Mouse (Mus musculus) urinary bladder, postnatal 14 days (tissue): ENCODE data around the gene Trib3.
"Not testable (repeated sequence)": the region's sequence is repeated elsewhere in the genome, so short reads cannot be mapped to it uniquely, and the experiment has no call there.

ENCODE experiments used
- DNase-seq: peaks from one replicate; pipeline ENCODE4 v3.0.0; 2021; ENCODE audit warnings: low spot score

Trib3 gene

DNA sequence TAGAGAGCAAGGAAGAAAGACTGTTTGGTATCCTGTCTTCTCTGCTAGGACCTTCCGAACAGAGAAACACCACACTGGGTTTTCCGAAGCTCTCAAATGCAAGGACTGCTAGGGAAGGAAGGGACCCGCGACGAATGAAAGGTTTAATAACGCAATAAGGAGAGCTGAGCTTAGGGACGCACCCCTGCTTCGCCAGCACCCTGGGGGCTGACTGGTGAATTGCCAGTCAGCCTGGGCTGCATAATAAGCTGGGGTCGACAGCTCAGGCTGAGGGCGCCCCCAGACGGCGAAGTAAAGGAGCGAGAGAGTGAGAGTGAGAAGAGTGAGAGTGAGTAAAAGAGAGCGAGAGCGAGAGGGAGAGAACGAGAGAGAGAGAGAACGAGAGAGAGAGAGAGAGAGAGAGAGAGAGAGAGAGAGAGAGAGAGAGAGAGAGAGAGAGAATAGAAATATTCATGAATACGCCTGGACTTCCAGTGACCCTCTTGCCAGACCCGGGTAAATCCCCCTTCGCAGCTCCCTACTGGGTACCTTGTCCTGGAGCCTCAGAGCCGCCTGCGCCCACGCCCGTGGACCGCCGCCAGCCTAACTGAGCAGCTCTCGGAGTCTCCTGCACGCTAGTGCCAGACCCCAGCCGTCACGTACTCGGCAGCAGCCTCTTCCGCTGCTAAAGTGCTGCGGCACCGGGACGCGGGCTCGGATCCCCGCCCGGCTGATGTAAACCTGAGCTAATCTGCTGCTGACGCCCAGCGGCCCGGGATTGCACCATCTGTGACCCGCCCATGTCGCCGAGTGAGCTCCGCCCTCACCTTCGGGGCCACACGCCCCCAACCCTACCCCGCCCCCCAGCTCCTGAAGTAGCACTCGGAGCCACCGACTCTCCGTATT lies at the start of gene Trib3:
Gene Trib3, minus strand, starts transcription at position 704 of the 885 bp plus-strand sequence.
- peak; percentile 78 for DNase-seq

DNA sequence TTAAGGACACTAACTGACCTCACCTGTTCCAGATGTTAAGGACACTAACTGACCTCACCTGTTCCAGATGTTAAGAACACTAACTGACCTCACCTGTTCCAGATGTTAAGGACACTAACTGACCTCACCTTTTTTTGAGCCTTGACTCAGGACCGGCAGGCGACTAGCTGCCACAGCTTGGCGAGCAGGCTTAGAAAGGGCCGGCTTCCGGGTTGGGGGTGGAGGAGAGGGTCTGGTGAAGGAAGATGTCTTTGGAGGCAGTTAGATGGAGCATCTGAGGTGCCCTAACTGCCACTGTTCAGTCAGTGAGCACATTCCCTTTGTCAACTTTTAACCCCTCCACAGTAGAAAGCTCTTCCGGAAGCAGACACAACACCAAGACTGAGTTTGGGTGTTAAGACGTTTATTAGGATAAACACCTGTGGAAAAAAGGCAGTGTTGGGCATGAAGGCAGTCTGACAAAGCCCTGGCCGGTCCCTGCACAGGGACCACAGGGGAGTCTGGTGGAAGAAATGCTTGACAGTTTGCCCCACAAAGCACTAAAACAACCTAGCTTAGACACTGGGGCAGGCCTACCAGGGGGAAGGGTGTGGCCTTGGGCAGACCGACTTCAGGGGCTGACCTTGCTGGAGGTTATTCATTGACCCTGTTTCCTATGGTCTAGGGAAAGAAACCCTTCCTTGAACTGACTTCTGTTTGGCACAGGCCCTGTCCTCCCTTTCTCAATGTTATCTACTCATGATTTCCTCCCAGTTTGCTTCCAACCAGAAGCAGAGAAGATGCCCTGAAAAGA lies 49.6 kb upstream of the Trib3 start:
- no peak for DNase-seq

DNA sequence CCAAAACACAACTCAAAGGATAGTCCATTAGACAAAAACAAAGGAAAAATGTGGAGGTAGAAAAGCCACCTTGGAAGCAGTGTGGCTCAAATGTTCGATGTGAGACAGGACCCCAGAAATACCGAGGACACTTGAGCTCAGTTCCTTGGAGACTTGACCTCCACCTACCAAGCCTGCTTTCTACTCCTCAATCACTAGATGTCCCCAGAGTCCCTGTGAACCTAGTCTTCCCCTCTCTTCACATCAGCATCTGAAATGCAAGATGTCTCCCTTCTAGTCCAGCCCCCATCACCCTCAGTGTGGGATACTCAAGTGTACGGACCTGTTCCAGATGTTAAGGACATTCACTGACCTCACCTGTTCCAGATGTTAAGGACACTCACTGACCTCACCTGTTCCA lies 49.0 kb upstream of the Trib3 start:
- peak; percentile 39 for DNase-seq

DNA sequence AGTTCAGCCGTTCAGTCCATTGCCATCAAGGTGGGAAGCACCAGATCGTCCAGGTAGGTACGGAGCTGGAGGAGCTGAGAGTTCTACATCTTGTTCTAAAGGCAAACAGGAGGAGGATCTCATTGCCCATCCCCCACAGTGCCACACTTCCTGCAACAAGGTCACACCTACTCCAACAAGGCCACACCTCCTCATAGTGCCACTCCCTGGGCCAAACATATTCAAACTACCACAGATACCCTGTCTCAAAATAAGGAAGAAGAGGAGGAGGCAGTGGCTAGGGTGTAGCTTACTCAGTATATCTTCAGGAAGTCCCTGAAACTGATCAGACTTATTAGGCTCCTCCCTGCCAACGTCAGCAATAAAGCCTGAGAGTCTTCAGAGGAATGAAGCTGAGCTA lies 40.4 kb upstream of the Trib3 start:
- DNase-seq, result no peak

DNA sequence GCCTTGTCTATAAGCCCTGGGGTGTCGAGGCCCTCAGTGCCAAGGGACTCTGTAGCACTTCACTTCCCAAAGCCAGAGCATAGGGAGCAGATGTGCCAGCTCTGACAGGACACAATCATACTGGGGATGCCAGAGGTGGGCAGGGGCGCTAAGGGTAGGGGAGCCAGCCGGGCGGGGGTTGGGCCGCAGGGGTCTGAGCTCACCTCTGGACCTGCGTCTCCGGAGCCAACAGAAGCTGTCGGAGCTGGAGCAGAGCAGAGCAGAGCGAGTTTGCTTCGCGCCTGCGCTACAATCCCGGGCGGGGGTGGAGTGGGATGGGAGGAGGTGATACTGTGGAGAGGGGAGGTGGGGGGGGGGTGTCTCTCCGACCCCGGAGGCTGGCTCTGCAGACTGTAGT lies 32.5 kb upstream of the Trib3 start, which contains the start of gene Nrsn2:
Gene Nrsn2, minus strand, starts transcription at position 294 of the 397 bp plus-strand sequence.
- no peak for DNase-seq

DNA sequence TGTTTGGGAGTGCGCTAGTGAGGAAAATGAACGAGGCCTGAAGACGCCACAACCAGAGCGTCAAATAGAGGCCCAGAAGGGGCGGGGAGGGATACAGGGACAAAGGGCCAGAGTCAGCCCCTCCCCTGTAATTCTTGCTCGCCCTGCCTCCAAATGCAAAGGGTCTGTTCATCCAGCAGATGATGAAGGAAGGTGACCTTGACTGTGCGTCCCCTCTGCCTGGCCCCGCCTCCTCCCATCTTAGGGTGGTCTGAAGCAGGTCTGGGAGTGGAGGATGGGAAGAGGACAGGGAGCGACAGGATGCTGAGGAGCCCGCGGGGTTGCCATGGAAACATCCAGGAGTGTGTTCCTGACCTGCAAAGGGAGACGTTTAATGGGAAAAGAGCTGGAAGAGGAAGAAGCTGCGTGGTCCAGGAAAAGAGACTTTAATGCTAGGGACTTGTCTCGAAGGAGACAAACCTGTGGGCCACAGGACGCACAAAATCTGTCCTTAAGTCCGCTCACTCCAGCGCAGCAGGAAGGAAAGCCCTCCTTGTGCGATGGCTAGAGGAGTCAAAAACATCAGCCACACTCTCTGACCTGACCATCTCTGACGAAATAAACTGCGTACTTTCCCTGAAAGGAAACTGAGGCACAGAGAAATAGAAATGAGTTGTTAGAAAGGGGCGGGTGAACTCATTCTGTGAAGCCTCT lies 32.0 kb upstream of the Trib3 start:
- DNase-seq, result no peak

DNA sequence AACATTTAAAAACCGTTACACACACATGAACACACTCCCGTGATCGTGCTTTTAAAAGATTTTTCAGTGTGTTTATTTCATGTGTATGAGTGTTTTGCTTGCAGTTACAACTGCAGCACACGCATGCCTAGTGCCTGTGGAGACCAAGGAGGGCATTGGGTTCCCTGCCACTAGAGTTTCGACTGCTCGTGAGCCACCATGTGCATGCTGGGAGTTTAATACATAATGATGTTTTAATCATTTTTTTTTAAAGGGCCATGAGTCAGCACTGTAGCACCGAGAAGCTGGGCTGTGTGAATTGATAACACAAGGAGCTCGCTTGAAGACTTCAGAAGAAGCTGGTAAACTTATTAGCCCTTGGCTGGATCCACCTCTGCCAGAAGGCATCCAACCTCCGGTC lies 29.7 kb upstream of the Trib3 start:
- DNase-seq, result no peak

DNA sequence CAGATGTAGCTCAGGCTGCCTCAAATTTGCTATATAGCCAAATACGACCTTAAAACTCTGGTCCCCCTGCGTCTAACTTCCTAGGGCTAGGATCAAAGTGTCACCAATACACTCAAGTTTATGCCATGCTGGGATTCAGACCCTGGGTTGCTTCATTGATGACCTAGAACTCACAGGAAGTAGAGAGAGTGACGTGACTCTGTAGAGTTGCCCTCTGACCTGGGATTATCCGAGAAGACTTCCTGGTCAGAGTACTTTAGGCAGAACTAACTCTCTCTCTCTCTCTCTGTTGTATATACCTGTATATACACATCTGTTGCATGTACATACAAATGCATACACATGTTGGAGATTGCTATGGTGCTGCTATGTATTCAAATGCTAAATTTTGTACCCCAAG lies 28.8 kb upstream of the Trib3 start:
- DNase-seq, result no peak

DNA sequence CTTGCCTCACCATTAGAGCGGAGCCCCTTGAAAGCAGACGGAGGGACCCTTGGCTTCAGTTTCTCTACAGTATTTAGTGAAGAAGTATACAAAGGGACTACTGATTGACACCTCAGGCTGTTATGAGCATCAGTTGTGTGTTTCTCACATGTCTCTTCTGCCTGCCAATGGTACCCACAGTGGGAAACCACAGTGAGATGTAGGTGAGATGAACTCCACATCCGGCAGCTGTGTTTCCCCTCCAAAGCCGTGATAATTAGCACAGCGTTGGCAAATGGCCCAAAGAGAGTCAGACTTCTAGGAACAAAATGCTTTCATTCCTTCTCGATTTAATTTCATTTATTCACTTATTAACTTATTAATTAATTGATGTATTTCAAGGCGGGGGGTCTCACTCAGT lies 28.3 kb upstream of the Trib3 start:
- DNase-seq, result no peak

DNA sequence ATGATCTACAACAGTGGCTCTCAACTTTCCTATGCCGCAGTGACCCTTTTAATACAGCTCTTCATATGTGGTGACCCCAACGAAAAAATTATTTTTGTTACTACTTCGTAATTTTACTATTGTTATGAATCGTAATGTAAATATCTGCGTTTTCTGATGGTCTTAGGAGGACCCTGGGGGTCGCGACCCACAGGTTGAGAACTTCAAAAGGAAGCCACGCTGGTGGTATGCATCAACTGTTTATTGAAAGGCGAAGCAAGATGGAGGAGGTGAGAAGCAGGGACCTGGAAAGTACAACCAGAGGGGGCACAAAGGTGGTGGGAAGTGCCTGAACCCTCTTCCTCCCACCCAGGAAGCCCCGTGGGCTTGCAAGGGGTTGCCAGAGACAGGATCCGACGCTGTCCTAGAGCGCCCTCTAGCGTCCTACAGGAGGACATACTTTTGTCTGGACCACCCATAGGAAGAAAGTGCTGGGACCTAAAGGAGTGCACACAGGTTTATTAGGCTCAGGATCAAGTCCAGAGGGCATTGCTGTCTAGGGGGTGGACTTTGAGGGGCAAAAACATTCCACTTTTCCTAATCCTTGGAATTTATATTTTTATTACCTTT lies 24.8 kb upstream of the Trib3 start:
- DNase-seq, result peak; percentile 35

DNA sequence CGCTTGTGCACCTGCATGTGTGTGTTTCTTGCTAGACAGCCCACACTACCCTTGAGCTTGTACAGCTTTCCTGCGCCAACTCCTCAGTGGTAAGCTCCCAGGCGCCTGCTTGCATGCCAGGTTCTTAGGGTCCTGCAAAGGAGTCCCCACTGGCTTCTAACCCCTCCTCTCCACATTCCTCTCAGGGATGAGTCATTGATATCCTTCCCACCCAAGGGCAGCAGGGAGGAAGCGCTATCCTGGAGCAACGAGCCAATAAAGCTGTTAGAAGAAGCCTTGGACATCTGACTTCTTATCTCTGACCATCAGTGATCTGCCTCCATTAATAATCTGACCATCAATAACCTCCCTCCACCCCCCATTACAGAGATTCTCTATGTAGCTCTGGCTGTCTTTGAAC lies 24.1 kb upstream of the Trib3 start:
- no peak for DNase-seq

DNA sequence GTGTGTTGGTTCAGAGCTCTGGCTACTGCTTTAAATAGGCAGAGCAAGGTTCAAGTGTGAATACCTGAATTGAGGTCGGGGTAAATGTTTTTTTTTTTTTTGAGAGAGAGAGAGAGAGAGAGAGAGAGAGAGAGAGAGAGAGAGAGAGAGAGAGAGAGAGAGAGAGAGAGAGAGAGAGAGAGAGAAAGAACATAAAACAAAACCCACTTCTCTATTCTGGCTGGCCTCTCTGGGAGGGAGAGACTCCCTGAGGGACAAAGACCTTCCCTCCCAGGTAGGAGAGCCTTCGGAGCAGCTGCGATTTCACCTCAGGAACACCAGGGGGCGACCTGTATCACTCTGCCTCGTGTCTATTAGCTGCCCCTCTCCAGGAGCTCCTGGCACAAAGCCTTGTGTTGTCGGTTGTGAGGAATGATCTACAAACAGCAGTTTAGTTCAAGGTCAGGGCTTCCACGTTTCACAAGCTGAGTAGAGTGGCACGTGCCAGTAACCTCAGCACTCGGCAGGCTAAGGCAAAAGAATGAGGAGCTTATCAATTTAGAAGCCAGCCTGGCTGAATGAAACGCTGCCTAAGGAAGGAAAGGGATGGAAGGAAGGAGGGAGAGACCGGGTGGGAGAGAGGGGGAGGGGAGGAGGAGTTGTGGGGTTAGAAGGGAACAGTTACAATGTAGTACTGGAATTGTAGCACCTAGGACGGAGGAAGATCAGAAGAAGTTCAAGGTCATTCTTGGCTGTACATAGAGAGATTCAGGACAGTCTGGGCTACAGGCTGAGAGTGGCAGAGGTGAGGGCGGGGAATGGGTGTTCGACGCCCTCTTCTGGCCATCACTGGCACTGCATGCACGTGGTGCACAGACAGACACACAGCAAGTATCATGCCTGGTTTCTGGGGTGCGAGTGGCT lies 19.7 kb upstream of the Trib3 start:
- peak; percentile 73 for DNase-seq

DNA sequence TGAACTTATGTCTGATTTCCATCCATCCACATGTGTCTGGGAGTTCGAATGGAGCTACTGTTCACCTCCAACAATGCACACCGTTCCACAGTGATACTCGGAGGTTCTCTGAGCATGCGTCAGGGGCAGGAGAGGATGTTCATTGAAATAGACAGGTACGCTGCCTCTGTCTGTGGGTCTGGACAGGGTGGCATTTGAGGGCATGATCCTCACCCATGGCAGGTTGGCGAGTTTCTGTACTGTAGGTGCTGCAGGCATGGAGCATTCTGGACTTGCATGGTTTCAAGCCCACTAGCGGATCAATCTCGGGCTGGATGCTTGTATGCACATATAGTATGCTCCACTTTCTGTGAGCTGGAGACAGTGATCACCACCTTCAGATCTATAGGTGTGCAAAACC lies 17.4 kb upstream of the Trib3 start:
- no peak for DNase-seq

DNA sequence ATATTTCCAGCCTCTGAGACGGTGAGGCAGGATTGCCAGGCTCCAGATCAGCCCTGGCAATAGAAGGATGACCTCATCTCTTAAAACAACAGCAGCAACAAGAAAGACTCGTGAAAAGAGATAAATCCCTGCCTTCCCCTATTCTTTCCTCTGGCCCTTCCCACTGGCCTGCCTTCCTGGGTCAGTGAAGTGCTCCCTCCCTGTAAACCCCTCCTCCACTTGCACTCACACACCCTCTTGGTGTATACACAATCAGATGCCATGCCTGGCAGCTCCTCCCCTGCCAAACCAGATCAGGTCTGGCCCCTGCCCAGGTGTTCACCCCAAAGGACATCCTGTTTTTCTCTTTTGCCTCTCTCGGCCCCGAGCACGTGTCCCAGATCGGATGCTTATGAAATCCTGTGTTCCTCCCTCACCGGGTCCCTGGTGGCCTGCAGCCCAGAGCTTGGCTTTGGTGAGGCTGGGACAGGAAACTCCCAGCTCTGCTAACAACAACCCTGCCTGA lies 16.5 kb upstream of the Trib3 start:
- peak; percentile 75 for DNase-seq

DNA sequence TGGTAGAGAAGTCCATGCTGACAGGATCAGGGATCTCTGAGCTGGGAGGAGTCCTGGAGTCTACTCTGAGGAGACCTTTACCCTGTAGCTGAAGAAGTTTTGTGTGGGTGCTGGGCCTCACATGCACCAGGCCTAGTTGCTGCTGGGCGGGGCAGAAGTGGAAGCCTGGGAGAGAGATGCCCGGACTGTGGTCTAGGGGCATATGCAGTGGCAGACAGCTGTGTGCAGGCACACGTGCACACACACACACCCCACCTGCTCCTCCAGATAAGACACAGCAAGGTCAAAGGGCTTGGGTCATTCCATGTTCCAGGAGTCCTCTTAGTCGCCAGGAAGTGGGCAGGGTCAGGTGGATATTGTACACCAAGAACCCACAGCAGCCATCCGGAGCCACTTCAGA lies 15.8 kb upstream of the Trib3 start:
- no peak for DNase-seq

DNA sequence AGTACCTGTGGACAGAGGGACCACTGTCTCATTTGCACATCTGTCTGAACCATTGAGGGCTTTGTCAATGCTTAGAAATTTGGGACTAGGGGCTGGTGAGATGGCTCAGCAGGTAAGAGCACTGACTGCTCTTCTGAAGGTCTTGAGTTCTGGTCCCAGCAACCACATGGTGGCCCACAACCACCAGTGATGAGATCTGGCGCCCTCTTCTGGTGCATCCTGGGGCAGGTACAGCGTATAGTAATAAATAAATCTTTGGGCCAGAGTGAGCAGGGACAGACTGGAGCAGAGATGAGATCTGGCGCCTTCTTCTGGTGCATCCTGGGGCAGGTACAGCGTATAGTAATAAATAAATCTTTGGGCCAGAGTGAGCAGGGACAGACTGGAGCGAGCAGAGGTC lies 15.1 kb upstream of the Trib3 start:
- not testable (repeated sequence) for DNase-seq

DNA sequence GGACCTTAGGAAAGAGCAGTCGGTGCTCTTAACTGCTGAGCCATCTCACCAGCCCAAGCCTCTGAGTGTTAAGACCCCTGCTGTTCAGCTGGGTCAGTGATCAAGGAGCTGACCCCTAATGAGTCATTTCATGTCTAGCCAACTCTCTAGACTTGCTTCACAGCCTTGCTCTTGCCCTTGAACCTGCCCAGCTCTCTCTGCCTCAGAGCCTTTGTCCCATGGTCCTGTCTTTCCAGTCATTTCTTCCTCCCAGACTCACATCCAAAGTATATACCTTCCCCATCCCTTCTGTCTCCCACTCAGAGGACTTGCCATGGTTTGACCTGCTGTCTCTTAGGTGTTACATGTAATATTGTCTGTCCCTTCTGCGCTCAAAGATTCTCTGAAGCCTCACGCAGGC lies 13.4 kb upstream of the Trib3 start:
- DNase-seq, result no peak

DNA sequence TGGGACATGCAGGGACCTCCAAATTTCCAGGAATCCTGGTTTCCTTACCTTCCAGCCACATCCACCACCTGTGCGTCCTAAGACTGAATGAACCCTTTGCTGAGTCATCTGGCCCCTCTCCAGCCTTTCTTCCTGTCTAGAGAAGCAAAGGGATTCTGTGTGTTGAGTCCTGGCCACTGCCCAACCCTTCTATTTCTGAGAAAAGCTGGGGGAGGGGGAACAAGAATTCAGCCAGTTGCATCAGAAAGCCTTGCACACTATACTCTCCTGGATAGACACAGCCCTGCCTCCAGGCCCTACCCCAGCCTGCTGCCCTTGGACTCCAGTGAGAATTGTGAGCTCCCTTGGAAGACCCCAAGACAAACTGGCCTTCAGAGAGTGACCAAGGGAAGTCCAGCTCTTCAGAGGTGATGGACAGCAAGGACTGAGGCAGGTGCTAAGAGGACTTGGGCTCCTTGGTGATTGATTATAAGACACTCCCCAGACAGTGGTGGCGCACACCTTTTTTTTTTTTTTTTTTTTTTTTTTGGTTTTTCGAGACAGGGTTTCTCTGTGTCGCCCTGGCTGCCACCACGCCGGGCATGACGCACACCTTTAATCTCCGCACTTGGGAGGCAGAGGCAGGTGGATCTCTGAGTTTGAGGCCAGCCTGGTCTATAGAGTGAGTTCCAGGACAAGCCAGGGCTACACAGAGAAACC lies 6.2 kb upstream of the Trib3 start:
- peak; percentile 70 for DNase-seq

DNA sequence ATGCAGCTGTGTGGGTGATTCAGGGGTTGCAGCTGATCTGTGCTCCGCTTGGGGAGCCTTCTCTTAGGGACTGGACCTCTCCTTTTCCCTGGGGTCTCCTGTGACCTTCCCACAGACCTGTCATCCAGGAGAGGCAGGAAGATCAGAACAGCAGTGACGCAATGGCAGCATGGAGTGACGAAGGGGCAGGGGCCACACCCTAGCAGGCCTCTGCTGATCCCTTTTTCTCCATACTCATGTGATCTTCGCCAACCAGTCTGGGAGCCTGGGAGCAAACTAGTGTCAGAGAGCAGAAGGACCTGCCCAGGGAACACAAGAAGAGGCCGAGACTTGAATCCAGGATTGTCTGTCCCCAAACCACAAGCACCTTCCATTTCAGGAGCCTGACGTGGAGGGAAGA lies 5.4 kb upstream of the Trib3 start:
- no peak for DNase-seq

DNA sequence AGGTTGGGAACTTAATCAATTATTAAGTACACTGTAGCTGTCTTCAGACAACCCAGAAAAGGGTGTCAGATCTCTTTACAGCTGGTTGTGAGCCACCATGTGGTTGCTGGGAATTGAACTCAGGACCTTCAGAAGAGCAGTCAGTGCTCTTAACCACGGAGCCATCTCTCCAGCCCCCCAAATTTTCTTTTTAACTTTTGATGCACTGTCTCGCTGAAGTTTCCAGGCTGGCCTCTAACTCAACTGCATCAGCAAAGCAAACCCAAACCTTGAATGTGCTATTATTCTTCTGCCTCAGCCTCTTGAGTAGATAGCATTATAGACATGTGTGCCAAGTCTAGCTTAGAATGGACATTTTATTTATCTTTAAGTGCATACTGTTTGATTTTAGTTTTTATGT lies 3.9 kb upstream of the Trib3 start:
- DNase-seq, result no peak
